15 mouse cellular contexts compared by ENCODE assay signal in the genomic region with DNA sequence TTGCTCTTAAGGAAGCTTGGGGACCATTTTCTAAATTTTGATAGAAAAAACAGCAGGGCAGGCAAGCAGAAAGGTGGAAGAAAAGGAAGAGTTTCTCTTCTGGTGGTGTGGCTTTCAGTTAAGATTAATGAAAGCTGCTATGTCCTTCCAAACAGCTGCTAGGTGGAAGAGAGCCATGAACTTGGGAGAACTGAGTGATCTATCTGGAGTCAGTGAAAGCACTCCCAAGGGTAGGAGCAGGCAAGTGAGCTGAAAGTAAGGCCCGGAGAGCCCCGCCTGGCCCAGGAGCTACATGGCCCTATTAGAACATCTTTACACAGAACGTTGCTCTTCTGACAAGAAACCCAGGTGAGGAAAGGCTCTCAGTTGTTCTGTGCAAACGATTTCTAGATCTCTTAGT.
A peak's percentile ranks its signal among the peaks of the same experiment; 100 is the strongest.
DNase-seq lines count a peak whose midpoint lies in the region; ATAC-seq and TF ChIP-seq lines count a peak whose summit lies in the region.
"Had no signal": no experiment of that assay in that cellular context is flagged by ENCODE, and none has a peak within 500 bp of the region (broad histone marks: within the 10 kb centered on the region; RNA-seq: fewer than 3 reads in every experiment).

No protein-coding gene starts in this region.

- WGBS in hindbrain, postnatal 0 days: 69% methylated on average over 4 of the region's 4 CpGs
- WGBS in hindbrain, embryonic 13.5 days: 76% methylated on average over 4 of the region's 4 CpGs

- DNase-seq in hindbrain, postnatal 0 days (ENCODE audit: low spot score): peak; percentile 44
- peak; percentile 4 for DNase-seq in ovary, postnatal 36 days (ENCODE audit: low spot score)
- DNase-seq in ovary, postnatal 10 days (ENCODE audit: low spot score): no peak
- DNase-seq in heart, adult 9 months (ENCODE audit: low spot score in 2 of 2): peak; percentile 63 to 71
- DNase-seq in testis, postnatal 14 days (ENCODE audit: low spot score): peak; percentile 60
- DNase-seq in layer of hippocampus, adult 9-10 months (ENCODE audit: low spot score): no peak
- DNase-seq in cerebellum, postnatal 4 days (ENCODE audit: low spot score in 2 of 2): no peak
- DNase-seq: cerebellum, adult 11-12 months; embryo, embryonic 11 days; thymus, adult 18-20 months had no signal

- no peaks in the 10 kb centered on the region for H3K27me3 ChIP-seq in hindbrain, postnatal 0 days (ENCODE audit: insufficient read depth, low read length)
- no peaks in the 10 kb centered on the region for H3K27me3 ChIP-seq in hindbrain, embryonic 13.5 days
- H3K27me3 ChIP-seq: heart, embryonic 15.5 days; limb, embryonic 12.5 days; liver, embryonic 15.5 days had no signal

- no peak for TF ChIP-seq CTCF in hindbrain, postnatal 0 days (IDR thresholded peaks at IDR 0.05; ENCODE audit: low read depth)

- no peaks in the 10 kb centered on the region for H3K36me3 ChIP-seq in hindbrain, postnatal 0 days (ENCODE audit: insufficient read depth, low read length)
- H3K36me3 ChIP-seq in hindbrain, embryonic 13.5 days: no peaks in the 10 kb centered on the region
- H3K36me3 ChIP-seq: heart, embryonic 15.5 days; liver, embryonic 15.5 days had no signal

- no peak overlapping the region for H3K9ac ChIP-seq in hindbrain, postnatal 0 days (replicated peaks; ENCODE audit: low read length)
- no peak overlapping the region for H3K9ac ChIP-seq in hindbrain, embryonic 13.5 days
- H3K9ac ChIP-seq: heart, embryonic 15.5 days; limb, embryonic 12.5 days; liver, embryonic 15.5 days had no signal

- H3K9me3 ChIP-seq in hindbrain, postnatal 0 days (ENCODE audit: low read length): no peaks in the 10 kb centered on the region
- H3K9me3 ChIP-seq in hindbrain, embryonic 13.5 days: no peaks in the 10 kb centered on the region
- H3K9me3 ChIP-seq: heart, embryonic 15.5 days; limb, embryonic 12.5 days; liver, embryonic 15.5 days had no signal

- no peak for ATAC-seq in hindbrain, postnatal 0 days
- ATAC-seq in hindbrain, embryonic 13.5 days (ENCODE audit: low FRiP score): no peak

- no peak overlapping the region for H3K27ac ChIP-seq in hindbrain, postnatal 0 days
- no peak overlapping the region for H3K27ac ChIP-seq in hindbrain, embryonic 13.5 days
- H3K27ac ChIP-seq: heart, embryonic 15.5 days; kidney, postnatal 0 days; limb, embryonic 12.5 days; liver, embryonic 15.5 days had no signal

- H3K4me2 ChIP-seq in hindbrain, postnatal 0 days (ENCODE audit: low read depth, low read length): no peak overlapping the region
- no peak overlapping the region for H3K4me2 ChIP-seq in hindbrain, embryonic 13.5 days
- H3K4me2 ChIP-seq: heart, embryonic 15.5 days; limb, embryonic 12.5 days; liver, embryonic 15.5 days had no signal

- H3K4me1 ChIP-seq in hindbrain, postnatal 0 days (ENCODE audit: insufficient read depth, low read length): no peaks in the 10 kb centered on the region
- peaks cover 4% of the 10 kb centered on the region; the same call in 1 of the 2 replicates for H3K4me1 ChIP-seq in hindbrain, embryonic 13.5 days (replicated peaks)
- H3K4me1 ChIP-seq: heart, embryonic 15.5 days; limb, embryonic 12.5 days; liver, embryonic 15.5 days had no signal

- no peak overlapping the region for H3K4me3 ChIP-seq in hindbrain, postnatal 0 days (ENCODE audit: low read length)
- no peak overlapping the region for H3K4me3 ChIP-seq in hindbrain, embryonic 13.5 days
- H3K4me3 ChIP-seq: heart, embryonic 15.5 days; limb, embryonic 12.5 days; liver, embryonic 15.5 days had no signal

Comparison
In these comparisons a context has a peak if more than half of its experiments do, and no peak if none do; other contexts are left out.
1. DNase-seq: peak in hindbrain, postnatal 0 days (single experiment), ovary, postnatal 36 days (single experiment), heart, adult 9 months (2 of 2) and testis, postnatal 14 days (single experiment); none in ovary, postnatal 10 days (single experiment), layer of hippocampus, adult 9-10 months (single experiment) and cerebellum, postnatal 4 days (0 of 2).